Mouse (Mus musculus) right cerebral cortex, adult 18-20 months (tissue): ENCODE results near the gene Arl13b.

Experiments used
- DNase-seq: peaks from one replicate; pipeline ENCODE4 v3.0.0; 2022; ENCODE audit warnings: mixed read lengths

Gene Arl13b

DNA sequence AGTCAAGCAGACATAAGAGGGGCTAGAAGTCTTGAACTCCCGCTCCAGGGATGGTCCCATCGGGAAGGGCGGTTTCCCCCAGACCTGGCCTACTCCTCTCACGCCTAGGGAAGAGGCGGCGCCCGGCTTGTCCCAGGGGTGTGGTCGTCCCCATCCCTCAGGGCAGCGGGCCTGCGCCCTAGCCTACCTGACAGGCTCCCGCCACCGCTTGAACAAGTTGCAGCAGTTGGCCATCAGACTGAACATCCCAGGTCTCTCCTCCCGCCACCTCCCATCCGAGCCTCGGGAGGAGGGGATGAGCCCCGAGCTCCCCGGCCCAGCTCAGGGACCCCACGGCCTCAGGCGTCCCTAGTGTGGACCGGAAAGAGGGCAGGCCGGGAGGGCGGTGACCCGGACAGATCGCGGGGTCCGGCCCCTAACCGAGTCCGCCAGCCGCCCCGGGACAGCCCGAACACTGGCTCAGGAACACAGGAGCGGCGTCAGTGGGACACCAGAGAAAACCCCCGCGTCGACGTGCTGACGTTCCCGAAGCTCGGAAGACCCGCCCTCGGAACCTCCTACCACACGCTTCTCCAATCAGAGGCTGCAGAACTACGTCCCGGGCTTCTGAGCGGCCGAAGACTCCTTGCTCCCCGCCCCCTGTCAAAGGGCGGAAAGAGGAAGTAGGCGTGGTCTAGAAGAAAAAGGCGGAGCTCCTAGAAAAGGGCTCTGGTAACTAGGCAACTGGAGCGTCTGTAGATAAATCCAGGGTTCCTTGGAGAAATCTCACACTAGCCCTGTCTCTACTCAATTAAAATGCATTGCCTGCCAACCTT is at the start of gene Arl13b:
Gene Arl13b, minus strand, starts transcription at position 543 of the 815 bp plus-strand sequence.
- peak; percentile 98 for DNase-seq

DNA sequence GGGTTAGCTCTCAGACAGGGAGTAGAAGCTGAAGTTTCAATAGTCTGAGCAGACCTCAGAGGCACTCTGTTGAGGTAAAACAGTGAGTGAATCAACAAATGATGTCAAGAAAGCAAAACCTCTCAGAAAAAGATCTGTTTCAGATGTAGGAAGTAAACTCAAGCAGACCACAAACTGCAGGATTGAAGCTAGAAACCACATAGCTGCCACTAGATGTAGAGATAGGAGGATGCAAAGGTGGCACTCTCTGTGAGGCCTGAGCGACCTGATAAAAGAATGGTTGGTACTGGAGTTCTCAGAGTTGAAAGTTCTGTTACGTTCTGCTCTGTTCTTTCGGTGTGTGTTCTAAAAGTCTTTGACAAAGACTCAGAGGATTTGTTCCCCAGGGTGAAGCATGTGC is 49.0 kb upstream of the Arl13b start:
- no peak for DNase-seq

DNA sequence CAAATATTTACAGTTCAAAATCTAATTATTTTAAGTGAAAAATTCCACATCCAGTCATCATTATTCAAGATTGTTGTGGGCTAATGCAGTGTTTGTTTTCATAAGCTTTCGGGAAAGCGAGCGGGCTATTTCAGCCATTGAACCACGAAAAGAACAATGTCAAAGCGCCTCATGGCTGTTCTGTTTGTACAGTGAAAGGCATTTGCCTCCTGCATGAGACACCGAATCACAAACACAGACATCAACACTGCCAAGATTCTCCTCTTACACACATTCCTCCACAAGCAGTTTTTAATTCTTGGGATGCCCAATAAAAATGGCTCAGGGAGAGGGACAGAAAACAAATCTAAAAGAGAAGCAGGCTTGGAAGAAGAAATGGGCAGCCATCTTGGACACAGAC is 27.2 kb upstream of the Arl13b start:
- no peak for DNase-seq

DNA sequence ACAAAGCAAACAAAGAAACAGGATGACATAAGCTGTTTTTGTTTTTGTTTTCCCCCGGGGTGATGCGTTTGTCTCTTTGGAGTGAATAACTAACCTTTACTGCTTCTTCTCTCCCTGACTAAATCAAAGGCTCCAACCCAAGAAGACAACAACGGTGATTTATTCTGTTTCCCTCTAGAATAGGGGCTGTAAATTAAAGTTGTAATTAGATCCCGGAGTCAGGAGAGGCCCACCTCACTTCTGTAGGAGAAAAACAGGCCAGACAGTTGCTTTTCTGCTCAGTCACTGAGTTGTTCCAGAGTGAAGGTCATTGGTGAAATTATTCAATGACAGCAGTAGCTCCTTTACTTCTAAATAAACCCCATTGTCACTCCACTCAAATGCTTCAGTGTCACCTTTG is 26.3 kb upstream of the Arl13b start:
- no peak for DNase-seq

DNA sequence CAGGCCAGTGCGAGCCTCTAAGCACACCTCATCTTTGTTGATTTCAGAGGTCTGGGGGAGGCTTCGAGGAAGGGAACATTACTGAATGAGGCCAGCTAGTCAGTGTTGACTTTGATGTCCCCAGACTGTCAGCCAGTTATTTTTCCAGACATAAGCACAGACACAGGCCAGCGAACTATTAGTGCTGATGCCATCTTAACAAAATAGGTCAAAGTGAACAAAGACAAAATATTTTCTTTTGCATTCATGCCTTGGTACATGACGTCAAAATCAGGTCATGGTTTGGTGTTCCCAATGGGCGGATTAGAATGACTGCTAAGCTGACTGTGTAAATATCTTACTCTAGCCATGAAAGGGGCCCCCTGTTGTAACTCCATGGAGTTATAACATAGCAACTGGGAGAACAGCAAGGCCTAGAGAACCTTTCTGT is 25.9 kb upstream of the Arl13b start:
- DNase-seq = no peak

DNA sequence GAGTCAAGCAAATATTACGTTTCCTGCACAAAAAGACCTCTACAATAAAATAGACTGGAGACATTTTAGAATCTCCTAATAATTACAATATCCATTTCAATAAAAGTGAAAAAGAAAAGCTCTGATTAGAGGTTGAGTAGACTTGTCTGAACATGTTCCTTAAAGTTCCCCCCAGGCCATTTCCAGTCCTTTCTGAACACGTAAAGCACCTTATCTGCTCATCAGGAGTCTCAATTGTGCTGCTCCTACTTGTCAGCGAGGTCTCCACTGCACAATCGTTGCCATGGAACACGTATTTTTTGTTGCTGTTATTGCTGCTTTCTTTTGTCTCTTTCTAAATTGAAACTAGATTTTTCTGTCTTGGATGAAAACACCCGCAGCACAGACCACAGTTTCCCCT is 14.6 kb upstream of the Arl13b start:
- no peak for DNase-seq

DNA sequence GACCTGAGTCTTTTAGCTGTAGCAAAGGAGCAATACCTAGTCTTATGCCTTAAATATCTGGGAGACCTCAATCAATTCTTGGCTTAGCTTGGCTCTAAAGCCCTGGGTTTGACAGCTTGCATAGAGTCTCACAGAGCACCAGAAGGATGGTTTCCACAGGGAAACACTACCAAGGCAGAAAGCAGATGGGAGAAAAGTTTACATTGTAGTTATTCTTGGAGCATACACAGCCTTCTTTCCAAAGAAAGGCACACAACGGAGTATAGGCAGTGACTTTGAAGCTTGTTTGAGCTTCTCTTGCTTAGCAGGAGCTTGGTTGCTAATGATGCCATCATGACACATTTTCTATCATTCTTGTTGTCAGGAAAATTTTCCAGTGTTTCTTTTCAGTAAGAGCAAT is 13.3 kb upstream of the Arl13b start:
- DNase-seq = no peak

DNA sequence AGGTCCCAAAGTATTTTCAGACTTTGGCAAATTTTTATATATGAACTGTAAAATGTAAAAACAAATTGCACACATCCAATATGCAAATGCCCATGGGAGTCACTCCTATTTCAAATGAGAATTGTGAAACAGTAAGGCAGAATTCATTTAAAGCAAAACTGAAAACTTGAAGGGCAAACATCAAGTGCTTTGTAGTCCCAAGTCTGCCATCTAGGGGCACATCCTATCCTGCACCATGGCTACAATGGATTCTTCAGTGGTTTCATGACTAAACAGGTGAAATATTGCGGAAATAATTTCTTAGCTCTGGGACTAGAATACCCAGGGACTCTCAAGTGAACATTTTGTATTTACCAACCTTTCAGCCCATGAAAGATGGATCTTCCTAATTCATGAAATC is 11.2 kb upstream of the Arl13b start:
- DNase-seq = no peak

DNA sequence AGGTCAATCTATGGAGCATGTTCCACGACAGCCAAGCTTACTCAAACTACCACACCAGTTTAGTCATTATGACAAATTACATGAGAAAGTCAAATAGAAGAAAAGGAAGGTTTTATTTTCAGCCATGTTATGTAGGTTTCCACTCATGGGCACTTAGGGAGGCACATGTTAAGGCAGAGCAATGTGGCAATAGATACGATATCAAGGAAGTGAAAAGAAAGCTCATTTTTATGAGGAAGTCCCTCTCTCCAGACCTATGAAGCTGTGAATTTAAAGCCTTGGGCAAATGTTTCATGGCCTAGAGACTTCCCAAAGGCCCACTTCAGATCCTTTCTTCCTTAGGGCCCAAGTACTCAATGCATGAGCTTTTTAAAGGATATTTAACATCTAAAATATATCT is 10.7 kb upstream of the Arl13b start:
- no peak for DNase-seq

DNA sequence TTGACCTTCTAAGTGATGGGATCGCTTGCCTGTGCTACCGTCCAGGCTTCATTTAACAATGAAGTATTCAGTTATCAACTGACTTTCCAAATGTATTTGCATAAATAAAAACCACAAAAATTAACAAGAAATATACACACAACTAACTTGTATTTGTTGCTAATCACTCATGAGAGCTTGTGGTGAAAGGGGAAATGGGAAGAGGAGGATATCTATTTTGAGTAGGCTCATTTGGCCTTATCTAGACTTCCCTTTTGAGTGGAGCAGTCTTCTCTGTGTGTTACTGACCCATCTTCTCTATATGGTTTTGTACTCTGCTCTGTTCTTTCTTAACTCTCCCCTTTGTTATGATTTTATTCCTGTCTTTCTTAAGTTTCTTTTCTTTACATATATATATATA is 9.4 kb upstream of the Arl13b start:
- DNase-seq = no peak

DNA sequence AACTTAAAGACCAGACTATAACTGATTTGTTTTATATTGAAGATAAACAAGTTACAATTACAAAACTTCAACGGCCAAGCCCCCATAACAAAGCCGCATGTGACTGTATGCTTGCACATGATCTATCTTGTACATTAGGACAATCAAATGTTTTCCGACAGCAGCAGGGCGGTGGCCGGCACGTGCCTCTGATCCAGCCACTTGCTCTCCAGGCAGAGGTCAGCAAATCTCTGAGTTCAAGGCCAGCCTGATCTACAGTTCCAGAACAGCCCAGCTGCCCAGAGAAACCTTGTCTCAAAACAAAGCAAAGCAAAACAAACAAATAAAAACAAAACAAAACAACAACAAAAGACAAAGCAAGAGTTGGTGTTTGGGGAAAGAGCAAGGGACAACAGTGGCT is 8.5 kb upstream of the Arl13b start:
- no peak for DNase-seq

DNA sequence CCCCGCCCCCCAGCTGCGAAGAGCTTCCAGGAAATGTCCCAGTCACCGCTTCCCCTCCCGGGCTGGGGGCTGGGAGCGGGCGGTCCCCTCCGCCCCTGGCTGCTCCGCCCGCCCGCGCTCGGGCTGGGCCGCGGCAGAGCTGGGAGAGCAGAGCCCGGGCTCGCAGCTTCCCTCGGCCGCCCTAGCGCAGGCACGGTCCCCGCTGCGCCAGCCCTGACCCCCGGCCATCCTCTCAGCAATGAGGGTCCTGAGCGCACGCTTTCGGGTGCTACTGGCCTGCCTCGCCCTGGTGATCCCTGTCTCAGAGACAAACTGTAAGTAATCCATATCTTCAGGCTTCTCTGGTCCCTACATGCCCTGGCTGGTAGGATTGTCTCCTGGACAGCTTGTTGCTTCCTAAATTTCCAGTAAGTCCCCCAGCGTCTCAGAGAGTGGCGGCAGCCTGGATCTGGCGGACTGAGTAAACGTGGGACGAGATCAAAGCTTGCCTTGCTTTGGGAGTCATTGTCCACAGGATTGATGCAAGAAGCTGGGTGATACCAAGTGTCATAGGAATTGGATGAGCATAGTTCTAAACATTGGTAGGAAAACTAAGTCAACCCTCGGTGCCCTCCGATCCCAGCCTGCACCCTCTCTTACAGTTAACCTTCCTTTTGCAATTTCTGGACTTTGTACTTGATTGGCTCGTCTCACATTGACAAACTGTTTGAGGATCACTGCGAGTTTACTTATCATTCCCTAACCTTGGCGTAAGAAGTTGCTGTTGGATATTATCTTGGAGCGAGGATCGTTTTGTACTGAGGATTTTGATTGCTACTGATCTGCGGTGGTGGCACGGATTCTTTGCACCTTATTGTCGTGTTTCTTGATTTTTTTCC is 7.6 kb upstream of the Arl13b start, which contains the start of gene Pros1:
Gene Pros1, plus strand, starts transcription at position 117 of the 878 bp plus-strand sequence.
- DNase-seq = peak; percentile 42

DNA sequence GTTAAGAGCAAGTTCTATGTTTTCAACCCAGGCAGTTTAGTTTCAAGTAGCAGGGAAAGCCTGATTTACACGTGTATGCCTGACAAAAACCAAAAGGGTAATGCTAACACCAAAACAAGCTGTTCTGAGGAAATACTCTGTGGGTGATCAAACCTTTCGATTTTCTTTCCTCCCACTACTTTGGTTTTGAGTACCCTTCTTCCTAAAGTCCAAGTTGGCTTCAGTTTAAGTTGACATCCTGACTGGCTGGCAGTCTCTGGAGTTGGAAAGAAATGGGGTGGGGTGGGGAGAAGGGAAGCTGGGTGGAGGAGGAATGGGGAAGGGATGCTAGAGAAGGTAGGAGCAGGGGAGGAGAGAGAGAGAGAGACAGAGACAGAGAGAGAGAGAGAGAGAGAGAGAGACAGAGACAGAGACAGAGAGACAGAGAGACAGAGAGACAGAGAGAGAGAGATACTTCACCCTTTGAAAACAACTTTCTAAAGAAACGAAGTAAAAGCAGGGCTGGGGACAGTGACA is 6.8 kb upstream of the Arl13b start:
- no peak for DNase-seq

DNA sequence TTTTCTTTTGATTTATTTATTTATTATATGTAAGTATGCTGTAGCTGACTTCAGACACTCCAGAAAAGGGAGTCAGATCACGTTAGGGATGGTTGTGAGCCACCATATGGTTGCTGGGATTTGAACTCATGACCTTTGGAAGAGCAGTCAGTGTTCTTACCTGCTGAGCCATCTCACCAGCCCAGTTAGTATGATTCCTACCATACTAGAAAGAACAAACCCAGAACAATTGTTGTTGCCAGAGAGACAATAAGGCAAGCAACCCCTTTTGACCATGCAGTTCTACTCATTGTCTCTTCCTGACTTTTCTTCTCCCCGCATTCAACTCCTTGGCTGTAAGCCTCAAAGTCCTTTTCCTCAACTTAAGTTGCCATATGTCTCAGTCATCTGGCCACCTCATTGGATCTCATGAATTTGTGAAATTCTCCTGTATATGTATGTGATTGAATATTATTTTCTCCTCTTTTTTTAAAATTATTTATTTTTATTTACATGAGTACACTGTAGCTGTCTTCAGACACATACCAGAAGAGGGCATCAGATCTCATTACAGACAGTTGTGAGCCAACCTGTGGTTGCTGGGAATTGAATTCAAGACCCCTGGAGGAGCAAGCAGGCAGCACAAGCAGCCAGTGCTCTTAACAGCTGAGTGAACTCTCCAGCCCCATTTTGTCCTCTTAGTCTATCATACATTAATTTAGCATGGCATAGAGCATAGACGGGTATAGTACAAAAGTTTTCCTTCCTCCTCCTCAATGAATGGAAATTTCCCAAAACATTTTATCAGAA is 5.8 kb upstream of the Arl13b start:
- no peak for DNase-seq

DNA sequence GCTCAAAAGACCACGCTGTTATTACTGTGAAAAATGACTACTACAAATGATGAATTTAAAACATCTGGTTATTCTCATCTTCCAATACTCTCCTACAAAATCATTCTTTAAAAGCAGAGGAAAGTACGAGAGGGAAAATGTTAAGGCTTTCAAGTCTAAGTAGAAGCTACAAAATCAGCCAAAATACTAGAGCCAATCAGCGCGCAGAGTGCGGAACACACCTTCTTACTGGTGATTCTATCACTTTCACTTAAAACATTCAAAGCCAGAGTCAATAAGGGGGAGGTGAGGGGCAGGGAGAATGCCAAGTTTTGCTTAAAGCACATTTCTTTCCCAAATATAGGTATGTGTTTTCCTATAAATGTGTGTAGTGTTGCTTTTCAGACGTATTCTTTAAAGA is 1.5 kb downstream of the Arl13b start:
- DNase-seq = no peak

DNA sequence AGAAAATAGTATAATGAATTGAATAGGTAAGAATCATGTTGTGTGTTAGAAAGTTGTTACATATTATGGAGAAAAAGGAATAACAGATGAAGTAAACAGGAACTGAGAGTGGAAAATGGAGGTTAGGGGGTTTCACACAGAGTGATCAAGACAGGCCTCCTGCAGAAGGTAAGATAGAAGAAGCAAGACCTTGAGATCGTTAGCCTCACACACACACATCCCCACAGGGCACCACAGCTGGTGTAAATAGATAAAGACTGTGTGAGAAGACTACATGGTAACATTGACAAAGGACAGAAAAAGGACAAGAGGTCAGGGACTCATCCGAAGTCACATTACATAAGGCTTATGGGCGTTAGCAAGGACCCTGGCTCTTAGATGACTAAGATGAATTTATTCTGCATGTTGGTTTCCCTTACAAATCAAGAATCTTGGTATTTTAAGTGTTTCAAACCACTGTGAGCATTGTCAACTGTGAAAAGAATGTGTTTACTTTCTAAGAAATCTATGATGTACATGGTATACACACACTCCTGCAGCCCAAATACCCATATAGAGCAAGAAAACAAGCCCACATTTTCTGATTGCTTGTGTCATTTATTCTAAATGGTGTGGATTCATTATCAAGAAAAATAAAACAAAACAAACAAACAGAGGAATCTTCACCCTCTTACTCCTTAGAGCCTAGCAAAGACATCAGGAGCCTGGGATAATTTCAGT is 12.7 kb downstream of the Arl13b start:
- DNase-seq = no peak

DNA sequence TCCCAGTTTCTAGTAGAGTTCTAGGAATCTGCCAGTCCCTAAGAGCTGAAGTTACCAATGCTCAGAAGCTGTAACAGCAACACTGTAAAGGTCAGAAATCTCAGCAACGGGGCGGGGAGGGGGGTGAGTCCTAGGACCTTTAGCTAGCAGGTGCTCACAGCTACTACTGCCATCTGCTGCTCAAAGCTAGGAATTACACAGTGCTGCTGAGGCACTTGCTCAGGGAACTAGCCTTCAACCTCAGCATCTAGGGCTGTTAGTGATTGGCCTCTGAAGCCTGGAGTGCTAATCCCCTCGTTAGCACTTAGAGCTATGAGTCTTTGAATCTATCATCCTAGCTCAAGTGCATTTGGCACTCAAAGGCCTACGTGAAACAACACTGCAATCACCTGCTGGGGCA is 14.4 kb downstream of the Arl13b start:
- no peak for DNase-seq

DNA sequence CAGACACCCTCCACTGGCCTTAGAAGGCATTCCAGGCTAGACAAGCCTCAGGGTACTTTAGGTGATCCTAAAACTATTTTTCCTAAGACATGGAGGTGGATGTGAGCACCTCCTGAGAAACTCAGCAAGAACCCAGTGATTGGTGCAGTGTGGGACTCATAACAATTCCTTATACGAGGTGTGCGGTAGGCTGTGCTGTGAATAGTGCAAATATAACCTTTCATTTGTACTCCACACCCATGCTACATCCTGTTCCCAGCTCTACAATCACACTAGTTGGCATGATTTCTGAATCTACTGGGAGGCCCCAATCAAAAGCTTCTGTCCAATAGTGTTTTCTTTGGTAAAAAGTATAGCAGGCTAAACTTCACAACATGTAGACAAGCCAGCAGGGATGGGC is 14.8 kb downstream of the Arl13b start:
- no peak for DNase-seq

DNA sequence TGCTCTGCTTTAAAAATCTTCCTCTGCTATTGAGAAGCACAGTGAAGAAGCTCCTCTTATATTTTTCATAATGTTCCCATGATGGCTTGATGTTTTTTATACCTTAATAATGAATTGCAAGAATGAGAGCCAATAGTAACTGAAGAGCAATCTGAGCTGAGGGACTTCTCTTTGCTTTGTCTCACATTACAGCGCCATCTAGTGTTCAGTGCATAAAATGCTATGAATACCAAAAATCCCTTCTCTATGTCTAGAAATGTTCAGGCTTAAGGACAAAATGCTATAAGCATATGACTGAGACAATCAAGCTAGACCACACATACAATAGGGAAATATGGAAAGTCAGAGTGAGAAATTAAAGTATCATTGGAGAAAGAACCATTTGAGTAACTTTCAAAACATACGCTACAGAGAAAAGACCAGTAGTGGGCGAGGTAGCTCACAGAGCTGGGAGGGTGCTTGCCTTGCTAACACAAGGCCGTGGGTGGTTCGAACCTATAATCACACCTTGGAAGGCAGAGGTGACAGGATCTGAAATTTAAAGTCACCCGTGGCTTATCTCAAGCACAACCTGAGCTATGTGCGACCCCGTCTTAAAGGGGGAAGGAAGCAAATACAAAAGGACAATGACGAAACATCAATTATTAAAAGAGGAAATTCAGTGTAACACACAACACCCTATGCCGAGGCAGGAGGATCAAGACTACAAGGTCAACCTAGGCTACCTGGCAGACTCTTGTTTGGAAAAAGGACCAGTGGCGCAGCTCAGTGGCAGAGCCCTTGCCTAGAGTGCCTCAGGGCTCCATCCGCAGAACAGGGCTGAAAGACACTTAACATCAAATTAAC is 20.5 kb downstream of the Arl13b start:
- peak; percentile 29 for DNase-seq

DNA sequence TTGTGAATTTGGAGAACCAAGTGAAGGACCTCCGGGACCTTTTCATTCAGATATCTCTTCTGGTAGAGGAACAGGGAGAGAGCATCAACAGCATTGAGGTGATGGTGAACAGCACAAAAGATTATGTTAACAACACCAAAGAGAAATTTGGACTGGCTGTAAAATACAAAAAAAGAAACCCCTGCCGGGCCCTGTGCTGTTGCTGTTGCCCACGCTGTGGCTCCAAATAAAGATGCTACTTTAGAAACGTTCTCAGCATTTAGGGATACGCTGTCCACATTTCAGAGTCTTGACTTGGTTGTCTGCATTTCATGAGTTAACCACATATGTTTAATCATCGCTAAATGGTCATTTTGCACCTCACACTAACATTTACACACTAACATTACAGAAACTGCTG is 24.4 kb downstream of the Arl13b start:
- no peak for DNase-seq

DNA sequence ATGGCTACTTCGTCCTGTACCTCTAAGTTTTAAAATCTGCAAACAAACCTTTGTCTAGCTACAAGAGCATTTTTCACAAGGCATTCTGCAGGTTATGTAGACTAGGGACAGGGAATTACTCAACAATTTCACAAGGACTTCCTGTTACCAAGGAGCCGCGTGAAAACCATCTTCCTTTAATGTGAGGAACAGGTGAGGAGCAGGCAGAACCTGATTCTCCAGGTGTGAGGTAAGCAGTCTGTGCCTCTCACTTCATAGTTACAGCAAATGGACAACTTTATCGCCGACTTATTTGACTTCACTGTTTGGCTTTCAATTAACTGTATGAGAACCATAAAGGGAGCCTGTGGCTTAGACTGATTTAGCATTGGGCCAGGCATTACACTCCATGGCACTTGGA is 32.3 kb downstream of the Arl13b start, which contains the start of gene Stx19:
Gene Stx19, plus strand, starts transcription at position 186 of the 400 bp plus-strand sequence.
- no peak for DNase-seq
